Mouse (Mus musculus): ENCODE data around the gene Nfil3.

- TF ChIP-seq CTCF (IDR thresholded peaks at IDR 0.05; ENCODE audit: borderline replicate concordance, insufficient read depth, low read depth, low read length) (no peak), POLR2A (IDR thresholded peaks at IDR 0.05; ENCODE audit: borderline replicate concordance, insufficient read depth, low read length) (no peak)
These were observed 7.0 kb upstream of the Nfil3 start for GRCm38 (mm10) chr13:52987880-52988279.

Data from cerebellum, adult 2 months (tissue).